Mouse (Mus musculus) lung, postnatal 25 days (tissue): ENCODE measurements around the gene Gp1bb.

Experiments used
- DNase-seq: peaks from one replicate; pipeline ENCODE4 v3.0.0; 2022; ENCODE audit warnings: low spot score

Gene Gp1bb

DNA sequence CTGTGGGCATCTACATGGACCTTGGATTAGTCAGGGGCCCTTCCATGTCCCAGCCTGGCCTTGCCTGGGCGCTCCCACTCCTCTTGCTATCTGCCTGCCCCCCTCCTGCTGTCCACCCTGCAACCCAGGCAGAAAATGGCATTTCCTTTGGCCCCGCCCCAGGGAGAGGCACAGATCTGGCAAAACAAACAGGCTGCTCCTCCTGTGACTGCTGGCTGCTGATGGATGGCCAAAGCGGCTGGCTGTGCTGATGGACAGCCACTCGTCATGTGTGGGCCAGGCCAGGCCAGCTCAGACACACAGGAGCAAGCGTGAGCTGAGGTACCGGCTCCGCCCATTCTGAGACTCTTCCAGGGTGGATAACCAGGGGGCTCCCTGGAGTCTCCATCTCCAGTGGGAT, 20.8 kb downstream of the Gp1bb start:
- DNase-seq: no peak

DNA sequence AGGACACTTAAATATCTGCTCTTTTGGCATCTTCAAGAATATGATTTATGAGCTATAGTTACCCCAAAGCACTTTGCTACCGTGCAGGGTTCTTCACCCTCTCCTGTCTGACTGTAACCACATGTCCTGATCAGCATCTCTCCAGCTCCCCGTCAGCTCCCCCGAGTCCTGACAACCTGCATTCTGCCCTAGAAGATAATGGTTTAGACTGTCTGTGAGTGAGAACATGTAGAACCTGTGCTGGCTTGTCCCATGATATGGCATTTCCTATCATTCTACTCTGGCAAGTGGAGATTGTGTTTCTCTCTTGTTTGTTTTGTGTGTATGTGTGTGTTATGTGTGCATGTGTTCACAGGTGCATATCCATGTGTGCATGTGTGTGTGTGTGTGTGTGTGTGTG, 24.2 kb downstream of the Gp1bb start:
- DNase-seq: no peak

- no peak for DNase-seq
Measured at GRCm38 (mm10) chr16:18596255-18596654, 25.9 kb downstream of the Gp1bb start.

- no peak for DNase-seq
Measured at GRCm38 (mm10) chr16:18593930-18594329, 28.3 kb downstream of the Gp1bb start.

GRCm38 (mm10) chr16:18591047-18592018, 30.9 kb downstream of the Gp1bb start:
- DNase-seq: no peak

GRCm38 (mm10) chr16:18589804-18590790, 32.1 kb downstream of the Gp1bb start, which contains the start of gene Tbx1:
Gene Tbx1 (minus strand): TSS chr16:18590671.
- DNase-seq: no peak

DNA sequence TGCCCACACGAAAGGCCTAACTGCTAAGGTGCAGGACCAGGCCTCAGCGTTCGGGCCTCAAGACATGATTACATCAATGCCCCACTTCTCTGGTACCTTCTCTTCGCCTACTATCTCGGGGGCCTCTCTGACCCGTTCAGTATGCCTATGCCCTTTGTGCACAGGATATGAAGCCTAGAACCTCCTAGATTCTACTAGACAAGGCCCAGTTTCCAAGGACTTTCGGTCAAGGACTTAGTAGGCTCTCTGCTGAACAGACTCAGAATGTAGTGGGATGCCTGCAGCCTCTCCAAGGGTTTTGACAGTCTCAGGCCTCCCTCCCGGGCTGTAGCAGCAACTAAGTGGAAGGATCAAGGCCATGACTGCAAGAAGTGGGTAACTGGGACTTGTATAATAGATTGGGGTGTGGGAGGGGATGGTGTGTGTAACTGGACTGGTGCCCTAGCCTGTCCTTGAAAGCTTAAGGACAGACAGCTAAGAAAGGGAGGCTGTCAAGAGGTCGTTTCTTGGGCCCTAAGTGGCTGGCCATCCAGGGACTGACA, 33.1 kb downstream of the Gp1bb start:
- no peak for DNase-seq

GRCm38 (mm10) chr16:18588738-18589055, 33.5 kb downstream of the Gp1bb start:
- DNase-seq: no peak

DNA sequence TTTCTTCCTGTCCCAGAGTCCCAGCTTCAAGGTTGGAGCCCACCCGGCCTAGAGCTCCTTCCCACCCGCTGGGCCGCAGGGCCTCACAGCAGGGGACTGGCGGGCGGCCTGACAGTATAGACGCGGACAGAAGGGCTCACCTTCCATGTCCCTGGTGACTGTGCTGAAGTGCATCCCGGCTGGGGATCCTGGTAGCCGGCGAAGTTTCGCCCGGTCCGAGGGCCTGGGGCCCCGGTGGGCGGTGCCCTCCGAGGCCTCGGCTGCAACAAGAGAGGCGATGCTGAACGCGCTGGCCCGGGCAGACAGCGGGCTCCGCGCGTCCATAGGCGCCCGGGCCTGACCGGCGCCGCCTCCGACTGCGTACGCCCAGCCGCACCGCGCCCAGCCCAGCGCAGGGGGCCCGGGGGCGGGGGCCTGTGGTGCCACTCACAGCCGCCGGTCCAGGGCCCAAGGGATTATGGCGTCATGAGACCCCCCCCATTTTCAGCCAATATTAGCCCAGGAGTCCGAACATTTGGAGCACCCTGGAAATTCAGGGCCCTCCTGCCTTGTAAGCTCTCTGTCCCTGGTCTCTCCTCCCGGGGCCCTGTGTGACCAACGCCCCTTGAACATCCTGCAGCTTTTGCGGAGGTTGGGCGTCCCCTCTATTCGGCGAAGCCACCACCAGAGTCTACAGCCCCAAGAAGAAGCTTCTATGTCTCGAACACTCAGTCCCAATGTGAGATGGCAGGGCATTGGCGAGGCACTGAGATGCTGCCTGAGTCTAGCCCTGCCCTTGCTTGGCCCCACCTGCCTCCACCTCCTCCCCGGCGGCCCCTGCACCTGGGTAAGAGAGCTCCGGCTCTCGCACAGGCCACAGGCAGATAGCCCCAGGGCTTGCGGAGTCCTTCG, 34.1 kb downstream of the Gp1bb start:
- DNase-seq: no peak

DNA sequence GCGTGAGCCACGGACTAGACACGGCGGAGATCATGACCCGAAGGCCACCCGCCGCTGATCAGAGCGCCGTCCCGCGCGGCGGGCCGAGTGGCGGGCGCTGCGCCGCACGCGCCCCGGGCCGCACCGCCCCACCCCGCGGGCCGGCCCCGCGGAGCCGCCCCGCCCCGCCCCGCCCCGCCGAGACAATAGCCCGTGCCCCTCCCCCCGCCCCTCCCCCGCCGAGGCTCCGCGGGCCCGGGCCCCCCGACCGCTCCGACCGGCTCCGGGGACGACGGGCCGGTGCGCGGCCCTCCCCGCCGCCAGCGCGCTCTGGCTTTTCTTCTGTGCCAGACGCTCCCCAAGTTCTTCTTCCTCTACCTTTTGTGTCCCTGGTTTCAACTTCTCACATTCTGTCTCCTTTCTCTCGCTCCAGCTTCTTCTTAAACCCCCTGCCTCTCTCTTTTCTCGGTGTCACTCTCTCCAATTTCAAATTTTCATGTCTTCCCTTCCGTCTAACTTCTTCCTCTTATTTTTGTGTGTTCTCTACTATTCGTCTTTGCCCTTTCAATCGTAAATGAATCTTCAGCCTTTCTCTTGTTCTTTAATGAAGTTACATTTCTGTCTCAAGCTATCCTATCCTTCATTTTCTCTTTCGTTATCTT, 35.2 kb downstream of the Gp1bb start:
- DNase-seq: no peak

DNA sequence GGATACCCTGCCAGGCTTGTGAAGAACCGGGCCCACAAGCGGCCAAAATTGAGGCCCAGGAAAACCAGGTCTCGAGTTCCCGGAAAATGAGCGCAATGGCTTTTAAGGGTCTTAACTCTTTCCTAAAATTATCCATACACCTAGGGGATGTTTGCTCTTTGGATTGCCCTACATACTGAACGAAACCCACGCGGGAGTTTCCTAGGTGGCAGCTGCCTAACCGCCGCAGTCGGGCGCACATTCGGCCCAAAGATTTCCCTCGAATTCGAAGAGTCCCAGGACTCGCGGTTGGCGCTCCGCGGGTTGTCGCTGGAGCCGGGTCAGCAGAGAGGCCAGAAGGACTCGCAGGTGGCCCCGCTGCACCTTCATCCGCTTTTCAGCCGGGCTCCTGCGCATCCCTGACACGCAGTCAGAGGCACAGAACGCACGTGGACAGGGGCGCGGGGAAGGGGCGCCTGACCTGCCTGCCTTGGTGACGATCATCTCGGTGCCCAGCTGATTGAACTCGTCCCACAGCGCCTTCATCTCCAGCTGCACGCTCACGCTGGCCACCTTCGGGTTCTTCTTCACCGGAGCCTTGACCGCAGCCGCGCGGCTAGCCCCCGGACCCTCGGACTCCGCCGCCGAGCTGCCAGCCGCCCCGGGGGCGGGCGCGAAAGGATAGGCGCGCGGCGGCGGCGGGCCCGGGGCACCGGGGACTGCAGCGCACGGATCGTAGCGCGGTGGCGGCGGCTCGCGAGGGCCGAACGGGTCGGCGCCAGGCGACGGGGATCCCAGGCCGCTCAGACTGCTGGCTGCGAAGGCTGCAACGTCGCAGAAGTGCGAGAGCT, 35.9 kb downstream of the Gp1bb start:
- no peak for DNase-seq

- DNase-seq: no peak
Measured at GRCm38 (mm10) chr16:18585676-18586075, 36.5 kb downstream of the Gp1bb start.

DNA sequence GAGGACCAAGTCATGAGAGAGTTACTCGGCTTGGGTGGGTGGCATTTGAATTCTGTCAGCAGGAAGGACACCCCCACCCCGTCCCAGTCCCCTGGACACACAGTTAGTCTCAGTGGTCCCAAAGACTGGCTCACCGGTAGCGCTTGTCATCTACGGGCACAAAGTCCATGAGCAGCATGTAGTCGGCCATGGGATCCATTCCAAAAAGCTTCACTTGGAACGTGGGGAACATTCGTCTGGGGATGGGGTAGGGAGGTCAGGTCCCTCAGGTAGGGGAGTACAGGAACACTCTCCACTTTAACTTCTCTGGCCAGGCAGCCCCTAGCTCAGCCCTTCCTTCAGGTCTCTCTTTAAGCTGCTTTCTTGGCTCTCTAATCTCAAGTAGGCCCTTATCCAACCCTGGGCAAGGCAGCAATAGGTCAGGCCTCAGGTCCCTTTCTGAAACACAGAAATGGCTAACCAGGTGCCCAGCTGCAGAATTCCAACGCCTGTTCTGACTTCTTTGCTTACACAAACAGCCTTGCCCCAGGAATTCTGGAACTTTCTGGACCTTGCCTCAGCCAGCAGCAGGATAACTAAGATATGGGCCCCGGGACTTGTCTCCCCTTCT, 37.2 kb downstream of the Gp1bb start:
- DNase-seq: no peak

DNA sequence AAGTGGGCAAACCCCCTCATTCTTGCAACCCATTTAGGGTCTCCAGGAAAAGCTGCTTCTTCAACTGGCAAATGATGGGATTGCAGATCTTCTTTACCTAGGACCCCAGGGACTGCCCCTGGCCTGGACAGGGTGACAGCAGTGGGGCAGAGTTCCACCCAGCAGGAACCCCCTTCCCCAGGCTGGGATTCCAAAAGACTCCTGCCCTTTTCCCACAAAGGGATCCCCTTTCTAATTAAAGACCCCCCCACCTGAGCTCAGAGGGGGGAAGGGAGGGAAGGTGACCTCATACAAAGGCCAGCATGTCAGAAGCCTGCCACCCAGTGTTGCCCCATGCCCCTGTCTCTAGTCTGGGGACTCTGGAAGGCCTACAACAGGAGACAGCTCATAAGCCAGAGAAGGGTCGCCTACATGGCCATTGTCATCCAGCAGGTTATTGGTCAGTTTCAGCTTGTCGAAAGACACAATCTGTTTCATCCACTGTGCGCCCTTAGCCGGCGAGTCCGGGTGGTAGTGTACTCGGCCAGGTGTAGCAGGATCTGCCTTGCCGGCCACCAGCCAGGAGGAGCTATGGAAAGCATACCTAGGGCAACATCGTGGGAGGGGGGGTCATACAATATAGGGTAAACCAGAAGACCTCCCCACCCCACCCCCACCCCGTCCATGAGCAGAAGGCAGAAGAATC, 38.4 kb downstream of the Gp1bb start:
- DNase-seq: no peak

GRCm38 (mm10) chr16:18583169-18583568, 39.0 kb downstream of the Gp1bb start:
- no peak for DNase-seq

- DNase-seq: no peak
Measured at GRCm38 (mm10) chr16:18582426-18583148, 39.6 kb downstream of the Gp1bb start.

GRCm38 (mm10) chr16:18581623-18582205, 40.5 kb downstream of the Gp1bb start:
- no peak for DNase-seq
